Mouse (Mus musculus) spleen, adult 2 months (tissue): ENCODE results near the gene Wdr63.

ENCODE experiments used
- CTCF ChIP-seq: fragments of 200-500 bp; IDR thresholded peaks from 2 replicates; pipeline ENCODE4 v1.5.1; 2011; ENCODE audit warnings: mild to moderate bottlenecking, inconsistent platforms; ENCODE audit not compliant: insufficient read depth, insufficient read length, insufficient replicate concordance; ENCODE audit errors: extremely low read depth
- POLR2A ChIP-seq: fragments of 200-500 bp; IDR thresholded peaks from 2 replicates; pipeline ENCODE4 v1.6.1; 2011; ENCODE audit warnings: low read depth, low read length, inconsistent platforms

DNA sequence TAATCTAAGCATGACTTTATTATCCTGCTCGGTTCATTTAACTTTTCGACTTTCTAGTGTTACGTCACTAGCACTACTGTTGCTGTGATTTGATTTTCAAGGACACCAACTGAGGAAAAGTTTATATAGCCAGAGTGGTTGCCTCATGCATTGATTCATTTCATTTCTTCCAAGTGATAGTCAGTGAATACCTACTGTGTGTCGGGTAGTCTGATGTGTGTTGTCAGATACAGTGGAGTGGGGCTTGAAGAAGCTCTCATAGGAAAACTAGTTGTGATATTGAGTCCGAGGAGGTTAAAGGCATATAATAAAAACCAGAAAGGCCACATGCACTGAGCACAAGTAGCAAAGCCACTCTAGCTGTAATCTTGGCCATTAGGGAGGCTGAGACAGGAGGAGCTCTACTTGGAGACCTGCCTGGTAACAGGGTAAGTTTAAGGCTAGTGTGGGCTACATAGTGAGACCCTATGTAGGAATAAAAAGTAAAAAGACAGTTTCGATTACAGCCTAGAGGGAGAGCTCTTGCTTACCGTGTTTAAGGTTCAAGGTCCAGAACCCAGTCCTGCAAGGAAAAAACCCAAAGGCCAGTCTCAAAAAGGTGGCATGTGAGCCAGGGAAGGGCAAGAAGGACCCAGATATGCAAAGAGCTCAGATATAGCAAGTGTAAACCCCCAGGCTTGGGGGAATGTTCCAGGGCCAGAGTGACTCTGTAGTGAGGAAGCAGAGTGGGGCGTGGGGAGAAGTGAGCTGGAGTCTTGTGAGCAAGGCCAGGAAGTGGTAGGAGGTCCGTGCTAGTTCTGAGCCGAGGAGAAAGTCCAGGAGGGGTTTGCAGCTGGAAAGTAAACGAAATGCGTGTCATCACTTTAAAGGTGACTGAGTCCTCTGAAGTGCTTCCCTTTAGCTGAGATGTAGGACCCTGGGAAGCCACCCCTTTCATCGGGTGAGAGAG is 48.0 kb upstream of the Wdr63 start:
- no peak for TF ChIP-seq POLR2A
- TF ChIP-seq CTCF, result no peak
